Mouse (Mus musculus): ENCODE measurements around the gene Nme6.

DNA sequence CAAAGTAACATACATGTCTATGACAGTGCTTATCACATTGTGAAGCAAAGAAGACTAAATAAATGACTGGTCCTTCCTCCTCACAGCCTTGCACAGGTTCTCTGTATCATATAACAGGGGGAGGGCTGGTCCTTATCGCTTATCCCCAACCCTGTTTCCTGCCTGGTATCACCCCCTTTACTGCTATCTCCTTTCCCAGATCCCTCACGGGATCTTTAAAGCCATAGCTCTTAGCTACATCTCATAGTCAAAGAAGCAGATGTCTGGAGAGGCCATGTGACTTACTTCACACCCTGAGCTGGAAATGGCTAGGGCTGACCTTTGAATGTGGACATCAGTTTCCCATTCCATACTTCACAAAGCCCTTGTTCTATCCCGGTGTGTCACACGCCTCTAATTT lies 6.8 kb upstream of the Nme6 start:
- no peak for TF ChIP-seq CTCF (IDR thresholded peaks at IDR 0.05; ENCODE audit: insufficient read depth, low read depth, low read length)
- no peak for TF ChIP-seq POLR2A (IDR thresholded peaks at IDR 0.05; ENCODE audit: insufficient read depth, low read depth, low read length)
